Mouse (Mus musculus): ENCODE results near the gene D16Ertd472e. TPM values are rescaled to one million over a fixed set of nuclear protein-coding genes. Genes with fewer than 3 reads are reported as not detected.
"Not testable (repeated sequence)": the region's sequence is repeated elsewhere in the genome, so short reads cannot be mapped to it uniquely, and the experiment has no call there.

Gene D16Ertd472e
- total RNA-seq, 2 experiments from 2014 or later, result 8.6 to 8.8 TPM

- intact Hi-C loops (cut with DNase I), result no loop called here
- no peak for DNase-seq
Measured at GRCm38 (mm10) chr16:78511526-78511925, 65.0 kb downstream of the D16Ertd472e start.

- no peak for DNase-seq
- intact Hi-C loops (cut with DNase I), result no loop called here
Measured at GRCm38 (mm10) chr16:78502492-78502891, 74.0 kb downstream of the D16Ertd472e start.

- intact Hi-C loops (cut with DNase I); DNase-seq: not testable (repeated sequence)
Measured at GRCm38 (mm10) chr16:78492696-78493095, 83.8 kb downstream of the D16Ertd472e start.

GRCm38 (mm10) chr16:78490779-78491178 lies 85.7 kb downstream of the D16Ertd472e start:
- intact Hi-C loops (cut with DNase I), result no loop called here
- DNase-seq, result no peak

Other genes starting within 250 kb of the D16Ertd472e start
- 10 to 100 TPM; 16.1 to 18.9 TPM for gene Btg3, start 199.5 kb downstream of the D16Ertd472e start, total RNA-seq (2021)